Mouse (Mus musculus): ENCODE data around the gene Olfr1423. TPM values are rescaled to one million over a fixed set of nuclear protein-coding genes. Genes with fewer than 3 reads are reported as not detected.
"Not testable (repeated sequence)": the region's sequence is repeated elsewhere in the genome, so short reads cannot be mapped to it uniquely, and the experiment has no call there.

Olfr1423 gene
- polyA plus RNA-seq, 1 experiment = not detected

GRCm38 (mm10) chr19:11995722-11996448 is 45.2 kb downstream of the Olfr1423 start:
- no peak overlapping the region for H3K4me3 ChIP-seq (ENCODE audit: insufficient read depth, low read length)
- H3K4me1 ChIP-seq (ENCODE audit: control insufficient read depth, insufficient read depth, low read length) = peaks cover 4% of the 10 kb centered on the region; the same call in 1 of the 2 replicates
- no peak overlapping the region for H3K27ac ChIP-seq (ENCODE audit: insufficient read depth, low read depth, low read length)
- no peak for TF ChIP-seq CTCF (IDR thresholded peaks at IDR 0.05; ENCODE audit: low read depth, low read length)
- TF ChIP-seq POLR2A (IDR thresholded peaks at IDR 0.05; ENCODE audit: borderline replicate concordance, low read depth, low read length) = no peak

GRCm38 (mm10) chr19:11994703-11995431 is 46.2 kb downstream of the Olfr1423 start:
- peaks cover 6% of the 10 kb centered on the region for H3K4me1 ChIP-seq (ENCODE audit: control insufficient read depth, insufficient read depth, low read length)
- H3K27ac ChIP-seq (ENCODE audit: insufficient read depth, low read depth, low read length) = no peak overlapping the region
- no peak overlapping the region for H3K4me3 ChIP-seq (ENCODE audit: insufficient read depth, low read length)
- TF ChIP-seq POLR2A (IDR thresholded peaks at IDR 0.05; ENCODE audit: borderline replicate concordance, low read depth, low read length) (no peak), CTCF (IDR thresholded peaks at IDR 0.05; ENCODE audit: low read depth, low read length) (no peak)

GRCm38 (mm10) chr19:11992441-11993029 is 48.6 kb downstream of the Olfr1423 start:
- peaks cover 16% of the 10 kb centered on the region for H3K4me1 ChIP-seq (ENCODE audit: control insufficient read depth, insufficient read depth, low read length)
- H3K4me3 ChIP-seq (ENCODE audit: insufficient read depth, low read length) = no peak overlapping the region
- no peak overlapping the region for H3K27ac ChIP-seq (ENCODE audit: insufficient read depth, low read depth, low read length)
- no peak for TF ChIP-seq POLR2A (IDR thresholded peaks at IDR 0.05; ENCODE audit: borderline replicate concordance, low read depth, low read length)
- TF ChIP-seq CTCF (IDR thresholded peaks at IDR 0.05; ENCODE audit: low read depth, low read length) = no peak

- Histone ChIP-seq H3K27ac (ENCODE audit: insufficient read depth, low read depth, low read length) (no peak overlapping the region), H3K4me1 (ENCODE audit: control insufficient read depth, insufficient read depth, low read length) (peaks cover 16% of the 10 kb centered on the region), H3K4me3 (ENCODE audit: insufficient read depth, low read length) (no peak overlapping the region)
- TF ChIP-seq POLR2A (IDR thresholded peaks at IDR 0.05; ENCODE audit: borderline replicate concordance, low read depth, low read length) (no peak), CTCF (IDR thresholded peaks at IDR 0.05; ENCODE audit: low read depth, low read length) (no peak)
These were observed 49.1 kb downstream of the Olfr1423 start for GRCm38 (mm10) chr19:11992034-11992433.

- Histone ChIP-seq H3K4me1 (ENCODE audit: control insufficient read depth, insufficient read depth, low read length) (peaks cover 12% of the 10 kb centered on the region), H3K27ac (ENCODE audit: insufficient read depth, low read depth, low read length) (peak overlapping the region; percentile 76), H3K4me3 (ENCODE audit: insufficient read depth, low read length) (no peak overlapping the region)
- no peak for TF ChIP-seq POLR2A (IDR thresholded peaks at IDR 0.05; ENCODE audit: borderline replicate concordance, low read depth, low read length)
- no peak for TF ChIP-seq CTCF (IDR thresholded peaks at IDR 0.05; ENCODE audit: low read depth, low read length)
These were observed 51.8 kb downstream of the Olfr1423 start for GRCm38 (mm10) chr19:11989334-11989733.

GRCm38 (mm10) chr19:11987841-11988240 is 53.3 kb downstream of the Olfr1423 start:
- Histone ChIP-seq H3K4me3 (ENCODE audit: insufficient read depth, low read length) (no peak overlapping the region), H3K27ac (ENCODE audit: insufficient read depth, low read depth, low read length) (no peak overlapping the region), H3K4me1 (ENCODE audit: control insufficient read depth, insufficient read depth, low read length) (peaks cover 12% of the 10 kb centered on the region)
- TF ChIP-seq CTCF (IDR thresholded peaks at IDR 0.05; ENCODE audit: low read depth, low read length) (no peak), POLR2A (IDR thresholded peaks at IDR 0.05; ENCODE audit: borderline replicate concordance, low read depth, low read length) (no peak)

- not testable (repeated sequence) for H3K4me1 ChIP-seq (ENCODE audit: control insufficient read depth, insufficient read depth, low read length); H3K27ac ChIP-seq (ENCODE audit: insufficient read depth, low read depth, low read length); H3K4me3 ChIP-seq (ENCODE audit: insufficient read depth, low read length)
These were observed 56.5 kb downstream of the Olfr1423 start for GRCm38 (mm10) chr19:11984614-11985013.

Other genes starting within 250 kb of the Olfr1423 start
- gene Stx3, start 221.9 kb downstream of the Olfr1423 start, polyA plus RNA-seq (2012; ENCODE audit: insufficient read depth, insufficient read length, missing spikeins) = 23.1 and 28.0 TPM in 2 replicates
- gene Olfr1417, start 202.1 kb downstream of the Olfr1423 start, polyA plus RNA-seq (2012; ENCODE audit: insufficient read depth, insufficient read length, missing spikeins) = not detected in 2 replicates
- not detected in 2 replicates for gene Olfr1418, start 180.3 kb downstream of the Olfr1423 start, polyA plus RNA-seq (2012; ENCODE audit: insufficient read depth, insufficient read length, missing spikeins)
- not detected in 2 replicates for gene Olfr1419, start 166.2 kb downstream of the Olfr1423 start, polyA plus RNA-seq (2012; ENCODE audit: insufficient read depth, insufficient read length, missing spikeins)
- not detected in 2 replicates for gene Olfr1420, start 154.8 kb downstream of the Olfr1423 start, polyA plus RNA-seq (2012; ENCODE audit: insufficient read depth, insufficient read length, missing spikeins)
- gene Patl1, start 128.9 kb downstream of the Olfr1423 start, polyA plus RNA-seq (2012; ENCODE audit: insufficient read depth, insufficient read length, missing spikeins) = 26.7 and 31.3 TPM in 2 replicates
- gene Osbp, start 75.4 kb downstream of the Olfr1423 start, polyA plus RNA-seq (2012; ENCODE audit: insufficient read depth, insufficient read length, missing spikeins) = 32.9 and 34.7 TPM in 2 replicates
- not detected in 2 replicates for gene Olfr1424, start 21.4 kb upstream of the Olfr1423 start, polyA plus RNA-seq (2012; ENCODE audit: insufficient read depth, insufficient read length, missing spikeins)
- gene Olfr1425, start 36.4 kb upstream of the Olfr1423 start, polyA plus RNA-seq (2012; ENCODE audit: insufficient read depth, insufficient read length, missing spikeins) = not detected in 2 replicates
- gene Olfr1426, start 50.7 kb upstream of the Olfr1423 start, polyA plus RNA-seq (2012; ENCODE audit: insufficient read depth, insufficient read length, missing spikeins) = not detected in 2 replicates
- gene Olfr1427, start 62.0 kb upstream of the Olfr1423 start, polyA plus RNA-seq (2012; ENCODE audit: insufficient read depth, insufficient read length, missing spikeins) = not detected in 2 replicates
- gene Olfr1428, start 74.6 kb upstream of the Olfr1423 start, polyA plus RNA-seq (2012; ENCODE audit: insufficient read depth, insufficient read length, missing spikeins) = not detected in 2 replicates
- gene Olfr76, start 81.9 kb upstream of the Olfr1423 start, polyA plus RNA-seq (2012; ENCODE audit: insufficient read depth, insufficient read length, missing spikeins) = not detected in 2 replicates
- 0.20 and 0.28 TPM in 2 replicates for gene Olfr1555-ps1, start 128.8 kb upstream of the Olfr1423 start, polyA plus RNA-seq (2012; ENCODE audit: insufficient read depth, insufficient read length, missing spikeins)
- not detected in 2 replicates for gene Olfr1431, start 159.3 kb upstream of the Olfr1423 start, polyA plus RNA-seq (2012; ENCODE audit: insufficient read depth, insufficient read length, missing spikeins)
- gene Olfr1432, start 191.3 kb upstream of the Olfr1423 start, polyA plus RNA-seq (2012; ENCODE audit: insufficient read depth, insufficient read length, missing spikeins) = not detected in 2 replicates
- not detected in 2 replicates for gene Olfr262, start 200.3 kb upstream of the Olfr1423 start, polyA plus RNA-seq (2012; ENCODE audit: insufficient read depth, insufficient read length, missing spikeins)
- not detected in 2 replicates for gene Olfr235, start 219.7 kb upstream of the Olfr1423 start, polyA plus RNA-seq (2012; ENCODE audit: insufficient read depth, insufficient read length, missing spikeins)
- gene Olfr1434, start 238.5 kb upstream of the Olfr1423 start, polyA plus RNA-seq (2012; ENCODE audit: insufficient read depth, insufficient read length, missing spikeins) = not detected in 2 replicates

All from bone marrow macrophage, adult 2 months (primary cell).